Mouse (Mus musculus): ENCODE measurements around the gene Ptk7. TPM values are rescaled to one million over a fixed set of nuclear protein-coding genes. Genes with fewer than 3 reads are reported as not detected.
A peak's percentile ranks its signal among the peaks of the same experiment; 100 is the strongest.

The Ptk7 gene
- total and polyA plus RNA-seq, 3 experiments: 0.01 to 0.05 TPM; not detected in 1

- Histone ChIP-seq H3K4me3 (ENCODE audit: low read depth, low read length) (no peak overlapping the region), H3K9me3 (replicated peaks) (no peaks in the 10 kb centered on the region), H3K27me3 (ENCODE audit: insufficient read depth, low read length) (peaks cover 17% of the 10 kb centered on the region; the same call in 1 of the 2 replicates), H3K36me3 (replicated peaks) (no peaks in the 10 kb centered on the region), H3K4me1 (ENCODE audit: insufficient read depth, low read depth, low read length) (no peaks in the 10 kb centered on the region)
- TF ChIP-seq POLR2AphosphoS5 (IDR thresholded peaks at IDR 0.05; ENCODE audit: insufficient replicate concordance, low read depth, low read length): no peak
- no peak for TF ChIP-seq GATA1 (IDR thresholded peaks at IDR 0.05; ENCODE audit: borderline replicate concordance, low read length)
- no peak for TF ChIP-seq GATA2 (IDR thresholded peaks at IDR 0.05; ENCODE audit: borderline replicate concordance, low read depth, low read length)
- no peak for TF ChIP-seq TAL1 (conservative IDR thresholded peaks at IDR 0.05; ENCODE audit: low read depth, low read length)
- TF ChIP-seq CTCF (IDR thresholded peaks at IDR 0.05; ENCODE audit: low read depth, low read length): no peak
- ATAC-seq (ENCODE audit: extremely low read depth, insufficient number of reproducible peaks, low FRiP score, poor library complexity, severe bottlenecking): no peak
- no peak for DNase-seq (ENCODE audit: low spot score)
Observed at GRCm38 (mm10) chr17:46588173-46588572, 41.1 kb downstream of the Ptk7 start.

- Histone ChIP-seq H3K4me1 (ENCODE audit: insufficient read depth, low read depth, low read length) (no peaks in the 10 kb centered on the region), H3K27me3 (ENCODE audit: insufficient read depth, low read length) (peaks cover 25% of the 10 kb centered on the region), H3K9me3 (replicated peaks) (no peaks in the 10 kb centered on the region), H3K4me3 (ENCODE audit: low read depth, low read length) (no peak overlapping the region), H3K36me3 (replicated peaks) (no peaks in the 10 kb centered on the region)
- no peak for DNase-seq (ENCODE audit: low spot score)
- no peak for ATAC-seq (ENCODE audit: extremely low read depth, insufficient number of reproducible peaks, low FRiP score, poor library complexity, severe bottlenecking)
- TF ChIP-seq POLR2AphosphoS5 (IDR thresholded peaks at IDR 0.05; ENCODE audit: insufficient replicate concordance, low read depth, low read length) (no peak), TAL1 (conservative IDR thresholded peaks at IDR 0.05; ENCODE audit: low read depth, low read length) (no peak), GATA2 (IDR thresholded peaks at IDR 0.05; ENCODE audit: borderline replicate concordance, low read depth, low read length) (no peak), GATA1 (IDR thresholded peaks at IDR 0.05; ENCODE audit: borderline replicate concordance, low read length) (no peak), CTCF (IDR thresholded peaks at IDR 0.05; ENCODE audit: low read depth, low read length) (no peak)
Observed at GRCm38 (mm10) chr17:46586327-46586726, 43.0 kb downstream of the Ptk7 start.

GRCm38 (mm10) chr17:46578650-46579049 is 50.7 kb downstream of the Ptk7 start:
- ATAC-seq (ENCODE audit: extremely low read depth, insufficient number of reproducible peaks, low FRiP score, poor library complexity, severe bottlenecking) (no peak), DNase-seq (ENCODE audit: low spot score) (no peak)
- H3K4me3 ChIP-seq (ENCODE audit: low read depth, low read length): no peak overlapping the region
- no peaks in the 10 kb centered on the region for H3K36me3 ChIP-seq (replicated peaks)
- H3K4me1 ChIP-seq (ENCODE audit: insufficient read depth, low read depth, low read length): 0 out of 2 replicates have a peak, but pooled peaks cover 2% of the 10 kb centered on the region
- no peak for TF ChIP-seq POLR2AphosphoS5 (IDR thresholded peaks at IDR 0.05; ENCODE audit: insufficient replicate concordance, low read depth, low read length)
- TF ChIP-seq GATA1 (IDR thresholded peaks at IDR 0.05; ENCODE audit: borderline replicate concordance, low read length): no peak
- no peak for TF ChIP-seq GATA2 (IDR thresholded peaks at IDR 0.05; ENCODE audit: borderline replicate concordance, low read depth, low read length)
- no peak for TF ChIP-seq CTCF (IDR thresholded peaks at IDR 0.05; ENCODE audit: low read depth, low read length)
- H3K27me3 ChIP-seq (ENCODE audit: insufficient read depth, low read length): peaks cover 36% of the 10 kb centered on the region
- peaks cover 4% of the 10 kb centered on the region; the same call in 1 of the 2 replicates for H3K9me3 ChIP-seq (replicated peaks)

GRCm38 (mm10) chr17:46576070-46576469 is 53.2 kb downstream of the Ptk7 start:
- Histone ChIP-seq H3K4me1 (ENCODE audit: insufficient read depth, low read depth, low read length) (0 out of 2 replicates have a peak, but pooled peaks cover 2% of the 10 kb centered on the region), H3K4me3 (ENCODE audit: low read depth, low read length) (no peak overlapping the region), H3K36me3 (replicated peaks) (no peaks in the 10 kb centered on the region), H3K9me3 (replicated peaks) (peaks cover 4% of the 10 kb centered on the region; the same call in 1 of the 2 replicates), H3K27me3 (ENCODE audit: insufficient read depth, low read length) (peaks cover 44% of the 10 kb centered on the region)
- peak; percentile 16 for DNase-seq (ENCODE audit: low spot score)
- no peak for TF ChIP-seq GATA2 (IDR thresholded peaks at IDR 0.05; ENCODE audit: borderline replicate concordance, low read depth, low read length)
- TF ChIP-seq CTCF (IDR thresholded peaks at IDR 0.05; ENCODE audit: low read depth, low read length): peak; percentile 33; the same call in 1 of the 2 replicates
- ATAC-seq (ENCODE audit: extremely low read depth, insufficient number of reproducible peaks, low FRiP score, poor library complexity, severe bottlenecking): no peak

GRCm38 (mm10) chr17:46574535-46574934 is 54.8 kb downstream of the Ptk7 start:
- ATAC-seq (ENCODE audit: extremely low read depth, insufficient number of reproducible peaks, low FRiP score, poor library complexity, severe bottlenecking): no peak
- 0 out of 2 replicates have a peak, but pooled peaks cover 2% of the 10 kb centered on the region for H3K4me1 ChIP-seq (ENCODE audit: insufficient read depth, low read depth, low read length)
- DNase-seq (ENCODE audit: low spot score): no peak
- no peaks in the 10 kb centered on the region for H3K9me3 ChIP-seq (replicated peaks)
- H3K27me3 ChIP-seq (ENCODE audit: insufficient read depth, low read length): peaks cover 45% of the 10 kb centered on the region
- no peak overlapping the region for H3K4me3 ChIP-seq (ENCODE audit: low read depth, low read length)
- H3K36me3 ChIP-seq (replicated peaks): no peaks in the 10 kb centered on the region
- TF ChIP-seq CTCF (IDR thresholded peaks at IDR 0.05; ENCODE audit: low read depth, low read length) (no peak), TAL1 (conservative IDR thresholded peaks at IDR 0.05; ENCODE audit: low read depth, low read length) (no peak), GATA2 (IDR thresholded peaks at IDR 0.05; ENCODE audit: borderline replicate concordance, low read depth, low read length) (no peak), POLR2AphosphoS5 (IDR thresholded peaks at IDR 0.05; ENCODE audit: insufficient replicate concordance, low read depth, low read length) (no peak), GATA1 (IDR thresholded peaks at IDR 0.05; ENCODE audit: borderline replicate concordance, low read length) (no peak)

DNA sequence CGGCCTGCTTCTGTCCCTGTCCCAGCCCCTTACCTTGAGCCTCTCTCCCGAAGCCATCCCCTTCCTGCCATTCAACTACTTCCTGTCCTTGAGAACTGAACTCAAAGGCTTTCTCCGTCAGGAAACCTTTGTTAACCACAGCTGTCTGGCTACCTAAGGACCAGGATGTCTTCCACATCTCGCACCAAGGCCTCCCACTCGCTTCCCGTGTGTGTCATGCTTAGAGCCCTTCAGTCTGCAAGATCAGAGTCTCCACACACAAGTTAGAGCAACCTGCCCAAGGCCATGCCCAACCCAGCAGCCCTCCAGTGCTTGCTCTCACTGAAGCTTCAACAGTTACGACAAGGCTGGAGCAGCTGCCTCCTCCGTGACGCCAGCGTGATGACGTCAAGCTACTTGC is 58.3 kb downstream of the Ptk7 start:
- Histone ChIP-seq H3K9me3 (replicated peaks) (no peaks in the 10 kb centered on the region), H3K27me3 (ENCODE audit: insufficient read depth, low read length) (peaks cover 39% of the 10 kb centered on the region), H3K36me3 (replicated peaks) (no peaks in the 10 kb centered on the region), H3K4me1 (ENCODE audit: insufficient read depth, low read depth, low read length) (no peaks in the 10 kb centered on the region), H3K4me3 (ENCODE audit: low read depth, low read length) (no peak overlapping the region)
- DNase-seq (ENCODE audit: low spot score): no peak
- TF ChIP-seq TAL1 (conservative IDR thresholded peaks at IDR 0.05; ENCODE audit: low read depth, low read length): no peak
- TF ChIP-seq POLR2AphosphoS5 (IDR thresholded peaks at IDR 0.05; ENCODE audit: insufficient replicate concordance, low read depth, low read length): no peak
- no peak for TF ChIP-seq GATA1 (IDR thresholded peaks at IDR 0.05; ENCODE audit: borderline replicate concordance, low read length)
- no peak for TF ChIP-seq CTCF (IDR thresholded peaks at IDR 0.05; ENCODE audit: low read depth, low read length)
- no peak for TF ChIP-seq GATA2 (IDR thresholded peaks at IDR 0.05; ENCODE audit: borderline replicate concordance, low read depth, low read length)
- ATAC-seq (ENCODE audit: extremely low read depth, insufficient number of reproducible peaks, low FRiP score, poor library complexity, severe bottlenecking): no peak
